In genomic region chr14:48583516-48583915, GRCm38 (mm10) we compare ENCODE assay signal across 24 mouse cellular contexts.
"Had no signal": no experiment of that assay in that cellular context is flagged by ENCODE, and none has a peak within 500 bp of the region (broad histone marks: within the 10 kb centered on the region; RNA-seq: fewer than 3 reads in every experiment).

No protein-coding gene starts in this region.

- H3K4me1 ChIP-seq: embryonic facial prominence, embryonic 12.5 days; embryonic facial prominence, embryonic 13.5 days; embryonic facial prominence, embryonic 15.5 days; forebrain, embryonic 13.5 days; forebrain, embryonic 15.5 days had no signal

- H3K36me3 ChIP-seq: embryonic facial prominence, embryonic 10.5 days; embryonic facial prominence, embryonic 12.5 days; embryonic facial prominence, embryonic 13.5 days; embryonic facial prominence, embryonic 15.5 days; forebrain, embryonic 10.5 days; forebrain, embryonic 12.5 days; forebrain, embryonic 15.5 days had no signal

- H3K4me3 ChIP-seq: embryonic facial prominence, embryonic 10.5 days; embryonic facial prominence, embryonic 12.5 days; embryonic facial prominence, embryonic 13.5 days; embryonic facial prominence, embryonic 15.5 days; erythroblast, embryonic 14.5 days; forebrain, embryonic 10.5 days; forebrain, embryonic 12.5 days; forebrain, embryonic 13.5 days; forebrain, embryonic 15.5 days; gastrocnemius, adult 2 months; heart, adult 2 months had no signal

- DNase-seq: cerebellum, adult 9-10 months; cerebellum, adult 9-11 months; cerebellum, postnatal 10 days; cerebellum, postnatal 14 days; cerebellum, postnatal 25 days; cerebellum, postnatal 36 days; embryo, embryonic 11 days; forebrain, postnatal 0 days; gastrocnemius, adult 2 months; gastrocnemius, postnatal 10 days; gastrocnemius, postnatal 14 days; gastrocnemius, postnatal 25 days; gastrocnemius, postnatal 36 days; heart, adult 18-20 months; heart, adult 2 months had no signal

- H3K27ac ChIP-seq: embryonic facial prominence, embryonic 10.5 days; embryonic facial prominence, embryonic 12.5 days; embryonic facial prominence, embryonic 13.5 days; embryonic facial prominence, embryonic 15.5 days; forebrain, embryonic 10.5 days; forebrain, embryonic 12.5 days; forebrain, embryonic 13.5 days; forebrain, embryonic 15.5 days; gastrocnemius, adult 2 months; heart, adult 2 months had no signal

- H3K9ac ChIP-seq: embryonic facial prominence, embryonic 12.5 days; embryonic facial prominence, embryonic 13.5 days; embryonic facial prominence, embryonic 15.5 days; forebrain, embryonic 12.5 days; forebrain, embryonic 13.5 days; forebrain, embryonic 15.5 days; forebrain, postnatal 0 days had no signal

- H3K9me3 ChIP-seq: embryonic facial prominence, embryonic 10.5 days; embryonic facial prominence, embryonic 12.5 days; embryonic facial prominence, embryonic 13.5 days; embryonic facial prominence, embryonic 15.5 days; forebrain, embryonic 10.5 days; forebrain, embryonic 12.5 days; forebrain, embryonic 13.5 days; forebrain, embryonic 15.5 days had no signal

- H3K27me3 ChIP-seq: embryonic facial prominence, embryonic 12.5 days; embryonic facial prominence, embryonic 13.5 days; embryonic facial prominence, embryonic 15.5 days; forebrain, embryonic 15.5 days had no signal
